Comparison of ENCODE assay signal across 8 mouse cellular contexts in genomic region chr12:34529165-34529545, GRCm38 (mm10).
DNase-seq lines count a peak whose midpoint lies in the region; ATAC-seq and TF ChIP-seq lines count a peak whose summit lies in the region.

No protein-coding gene starts in this region.

- H3K9me3 ChIP-seq in kidney, embryonic 14.5 days (ENCODE audit: control insufficient read depth, low read length): no peaks in the 10 kb centered on the region
- no peaks in the 10 kb centered on the region for H3K9me3 ChIP-seq in heart, embryonic 16.5 days (replicated peaks; ENCODE audit: control insufficient read depth, low read length)

- no peak overlapping the region for H3K9ac ChIP-seq in kidney, embryonic 14.5 days (ENCODE audit: low read depth, low read length)
- peak overlapping the region; percentile 45; the same call in 1 of the 2 replicates for H3K9ac ChIP-seq in heart, embryonic 16.5 days (ENCODE audit: low read length)

- no peak for DNase-seq in kidney, postnatal 36 days
- peak; percentile 22 to 32 for DNase-seq in cerebellum, postnatal 14 days
- peak; percentile 62 to 77 for DNase-seq in left cerebral cortex, postnatal 36 days (ENCODE audit: low spot score in 2 of 2)
- DNase-seq in kidney, adult 2 months: no peak
- no peak for DNase-seq in urinary bladder, postnatal 25 days (ENCODE audit: low spot score)

- intact Hi-C loops in left cerebral cortex, postnatal 36 days (cut with DNase I): loop anchor here (2.0 to 5.0 kb wide), 2 partner anchors 32 to 72 kb away; no protein-coding TSS in a partner anchor

- 25% methylated on average over 3 of the region's 3 CpGs for WGBS in kidney, embryonic 14.5 days
- 14% methylated on average over 3 of the region's 3 CpGs for WGBS in heart, embryonic 16.5 days
- WGBS in kidney, adult 2 months: 35% methylated on average over 3 of the region's 3 CpGs

- H3K4me1 ChIP-seq in kidney, embryonic 14.5 days (ENCODE audit: control insufficient read depth, insufficient read depth, low read length): peaks cover 12% of the 10 kb centered on the region
- peaks cover 6% of the 10 kb centered on the region for H3K4me1 ChIP-seq in heart, embryonic 16.5 days (ENCODE audit: control insufficient read depth, insufficient read depth, low read length)
- peaks cover 4% of the 10 kb centered on the region; the same call in 1 of the 2 replicates for H3K4me1 ChIP-seq in kidney, adult 2 months (ENCODE audit: control insufficient read depth, insufficient read depth, low read length)

- no peak for TF ChIP-seq CTCF in kidney, adult 2 months (conservative IDR thresholded peaks at IDR 0.05; ENCODE audit: insufficient read depth, insufficient read length, low read depth, low read length)

- no peaks in the 10 kb centered on the region for H3K27me3 ChIP-seq in kidney, embryonic 14.5 days (ENCODE audit: control insufficient read depth, insufficient read depth, low read length)
- no peaks in the 10 kb centered on the region for H3K27me3 ChIP-seq in heart, embryonic 16.5 days (ENCODE audit: control insufficient read depth, insufficient read depth, low read length)
- no peaks in the 10 kb centered on the region for H3K27me3 ChIP-seq in kidney, adult 2 months (replicated peaks; ENCODE audit: control insufficient read depth, insufficient read depth, low read length)

- no peak overlapping the region for H3K4me3 ChIP-seq in kidney, embryonic 14.5 days (ENCODE audit: low read length)
- peak overlapping the region; percentile 58 for H3K4me3 ChIP-seq in heart, embryonic 16.5 days (ENCODE audit: low read length)
- H3K4me3 ChIP-seq in kidney, adult 2 months (ENCODE audit: insufficient read depth, low read depth, low read length): no peak overlapping the region

- peak overlapping the region; percentile 29 for H3K4me2 ChIP-seq in kidney, embryonic 14.5 days (replicated peaks; ENCODE audit: low read depth, low read length)
- H3K4me2 ChIP-seq in heart, embryonic 16.5 days (ENCODE audit: low read depth, low read length): peak overlapping the region; percentile 64

- no peaks in the 10 kb centered on the region for H3K36me3 ChIP-seq in kidney, embryonic 14.5 days (ENCODE audit: control insufficient read depth, insufficient read depth, low read length)
- no peaks in the 10 kb centered on the region for H3K36me3 ChIP-seq in heart, embryonic 16.5 days (ENCODE audit: control insufficient read depth, insufficient read depth)
- no peaks in the 10 kb centered on the region for H3K36me3 ChIP-seq in kidney, adult 2 months (ENCODE audit: control insufficient read depth, insufficient read depth, low read length)

- ATAC-seq in kidney, embryonic 14.5 days (ENCODE audit: low FRiP score, low TSS enrichment): no peak
- 0 out of 2 replicates have a peak, but pooled peaks have one; percentile 41 for ATAC-seq in heart, embryonic 16.5 days (replicated peaks; ENCODE audit: extremely low read depth, insufficient read depth, low FRiP score)
- no peak for ATAC-seq in megakaryocyte, adult 5-6 weeks (ENCODE audit: poor library complexity, severe bottlenecking)

- no peak for TF ChIP-seq POLR2A in kidney, adult 2 months (IDR thresholded peaks at IDR 0.05; ENCODE audit: low read depth, low read length)

- peak overlapping the region; percentile 59; the same call in 1 of the 2 replicates for H3K27ac ChIP-seq in kidney, embryonic 14.5 days (ENCODE audit: low read depth, low read length)
- peak overlapping the region; percentile 89 for H3K27ac ChIP-seq in heart, embryonic 16.5 days (ENCODE audit: low read length)
- no peak overlapping the region for H3K27ac ChIP-seq in kidney, adult 2 months (ENCODE audit: insufficient read depth, low read depth, low read length)

Comparison
In these comparisons a context has a peak if more than half of its experiments do, and no peak if none do; other contexts are left out.
1. DNase-seq: peak in cerebellum, postnatal 14 days (2 of 2) and left cerebral cortex, postnatal 36 days (2 of 2); none in kidney, postnatal 36 days (0 of 2), kidney, adult 2 months (single experiment) and urinary bladder, postnatal 25 days (single experiment).